Mouse (Mus musculus) stomach, postnatal 0 days (tissue): Measurements from ENCODE around the gene Lifr.

Experiments used
- CTCF ChIP-seq: IDR thresholded peaks from 2 replicates; pipeline ENCODE4 v1.5.1; 2016; ENCODE audit warnings: antibody characterized with exemption, low read depth, mild to moderate bottlenecking, moderate library complexity
- EP300 ChIP-seq: optimal IDR thresholded peaks from 2 replicates; pipeline ENCODE3; 2016; ENCODE audit warnings: antibody characterized with exemption

GRCm38 (mm10) chr15:7135982-7136562 is 45.7 kb downstream of the Lifr start:
- TF ChIP-seq CTCF (no peak), EP300 (no peak)
